ENCODE assay signal across 9 mouse cellular contexts in genomic region chr10:70428121-70428662, GRCm38 (mm10). TPM values are rescaled to one million over a fixed set of nuclear protein-coding genes. Genes with fewer than 3 reads are reported as not detected.
DNase-seq lines count a peak whose midpoint lies in the region; ATAC-seq and TF ChIP-seq lines count a peak whose summit lies in the region.
"Had no signal": no experiment of that assay in that cellular context is flagged by ENCODE, and none has a peak within 500 bp of the region (broad histone marks: within the 10 kb centered on the region; RNA-seq: fewer than 3 reads in every experiment).

No protein-coding gene starts in this region.

- TF ChIP-seq CTCF in liver, adult 2 months (IDR thresholded peaks at IDR 0.05; ENCODE audit: low read depth, low read length), result no peak
- TF ChIP-seq CTCF in liver, postnatal 0 days (IDR thresholded peaks at IDR 0.05; ENCODE audit: low read depth), result no peak

- no peak for TF ChIP-seq POLR2A in liver, adult 2 months (IDR thresholded peaks at IDR 0.05; ENCODE audit: extremely low read depth, insufficient read depth, low read length)

- TF ChIP-seq EP300 in liver, postnatal 0 days (IDR thresholded peaks at IDR 0.05; ENCODE audit: low read depth), result no peak

- H3K4me3 ChIP-seq in liver, adult 2 months (ENCODE audit: insufficient read depth, low read depth, low read length), result no peak overlapping the region
- no peak overlapping the region for H3K4me3 ChIP-seq in liver, postnatal 0 days (ENCODE audit: low read depth, low read length)
- no peak overlapping the region for H3K4me3 ChIP-seq in intestine, embryonic 15.5 days (replicated peaks)
- H3K4me3 ChIP-seq: midbrain, embryonic 12.5 days had no signal

- H3K4me2 ChIP-seq in liver, postnatal 0 days (ENCODE audit: low read depth, low read length), result no peak overlapping the region
- H3K4me2 ChIP-seq in intestine, embryonic 15.5 days (replicated peaks), result no peak overlapping the region
- H3K4me2 ChIP-seq: midbrain, embryonic 12.5 days had no signal

- WGBS in liver, adult 2 months, result 82% methylated on average over 5 of the region's 5 CpGs
- 73% methylated on average over 5 of the region's 5 CpGs for WGBS in liver, postnatal 0 days (ENCODE audit: insufficient replicate concordance)
- 53% methylated on average over 5 of the region's 5 CpGs for WGBS in intestine, embryonic 15.5 days

- peak; percentile 16 for DNase-seq in adrenal gland, postnatal 14 days
- DNase-seq in adrenal gland, adult 2 months, result no peak
- DNase-seq in liver, adult 2 months (ENCODE audit: extremely low read depth, low read depth, low spot score), result peak; percentile 1
- no peak for DNase-seq in liver, postnatal 0 days
- DNase-seq in skeletal muscle tissue, adult 2 months (ENCODE audit: low read depth, low spot score), result peak; percentile 61
- DNase-seq in thymus, postnatal 0 days (ENCODE audit: low spot score), result no peak

- H3K27me3 ChIP-seq in liver, adult 2 months (ENCODE audit: control insufficient read depth, insufficient read depth, low read length), result no peaks in the 10 kb centered on the region
- H3K27me3 ChIP-seq in liver, postnatal 0 days (ENCODE audit: insufficient read depth, low read length), result no peaks in the 10 kb centered on the region
- H3K27me3 ChIP-seq in intestine, embryonic 15.5 days (replicated peaks), result no peaks in the 10 kb centered on the region
- H3K27me3 ChIP-seq: midbrain, embryonic 12.5 days had no signal

- no peak overlapping the region for H3K27ac ChIP-seq in liver, adult 2 months (replicated peaks; ENCODE audit: insufficient read depth, low read depth, low read length)
- H3K27ac ChIP-seq in liver, postnatal 0 days (ENCODE audit: low read depth), result no peak overlapping the region
- H3K27ac ChIP-seq in intestine, embryonic 15.5 days, result peak overlapping the region; percentile 28; the same call in 1 of the 2 replicates
- H3K27ac ChIP-seq: midbrain, embryonic 12.5 days had no signal

- H3K9me3 ChIP-seq in liver, postnatal 0 days (ENCODE audit: low read length), result no peaks in the 10 kb centered on the region
- H3K9me3 ChIP-seq in intestine, embryonic 15.5 days, result no peaks in the 10 kb centered on the region
- H3K9me3 ChIP-seq: midbrain, embryonic 12.5 days had no signal

- no peaks in the 10 kb centered on the region for H3K36me3 ChIP-seq in liver, adult 2 months (ENCODE audit: control insufficient read depth, insufficient read depth, low read length)
- H3K36me3 ChIP-seq in liver, postnatal 0 days (replicated peaks; ENCODE audit: insufficient read depth, low read length), result no peaks in the 10 kb centered on the region
- no peaks in the 10 kb centered on the region for H3K36me3 ChIP-seq in intestine, embryonic 15.5 days
- H3K36me3 ChIP-seq: midbrain, embryonic 12.5 days had no signal

- ATAC-seq in liver, postnatal 0 days, result no peak
- ATAC-seq in intestine, embryonic 15.5 days, result no peak
- no peak for ATAC-seq in inflammation-experienced regulatory T-cells, adult 6 months

- H3K9ac ChIP-seq in liver, adult 2 months (ENCODE audit: low read depth, low read length), result no peak overlapping the region
- H3K9ac ChIP-seq in liver, postnatal 0 days (replicated peaks), result no peak overlapping the region
- no peak overlapping the region for H3K9ac ChIP-seq in intestine, embryonic 15.5 days
- H3K9ac ChIP-seq: midbrain, embryonic 12.5 days had no signal

- no peaks in the 10 kb centered on the region for H3K4me1 ChIP-seq in liver, adult 2 months (ENCODE audit: control insufficient read depth, insufficient read depth, low read length)
- H3K4me1 ChIP-seq in liver, postnatal 0 days (ENCODE audit: insufficient read depth), result no peaks in the 10 kb centered on the region
- H3K4me1 ChIP-seq in intestine, embryonic 15.5 days (replicated peaks), result no peaks in the 10 kb centered on the region
- H3K4me1 ChIP-seq: midbrain, embryonic 12.5 days had no signal

- H3K79me2 ChIP-seq in liver, adult 2 months (ENCODE audit: control insufficient read depth, insufficient read depth, low read length), result no peaks in the 10 kb centered on the region

RNA-seq across cellular contexts. Expression of gene Fam13c, which starts 12.1 kb away (rescaled TPM):
- 14.7 and 17.3 TPM in 2 replicates for total RNA-seq in adrenal gland, postnatal 14 days (2021)
- total RNA-seq in adrenal gland, adult 2 months (2021), result 10 to 100 TPM; 12.8 to 27.5 TPM
- polyA plus RNA-seq in adrenal gland, adult 2 months (2012; rRNA removed), result 5.7 and 6.0 TPM in 2 replicates
- 0.09 and 0.13 TPM in 2 replicates for total RNA-seq in liver, adult 2 months (2014; rRNA removed)
- polyA plus RNA-seq in liver, adult 2 months (2012; rRNA removed), result 0.02 and 0.04 TPM in 2 replicates
- 0.17 and 0.22 TPM in 2 replicates for polyA plus RNA-seq in liver, postnatal 0 days (2015; fragmentation: Nextera tagmentation; extraction: Ambion mirVana)
- 7.3 and 8.0 TPM in 2 replicates for polyA plus RNA-seq in intestine, embryonic 15.5 days (2015; fragmentation: Nextera tagmentation; extraction: Ambion mirVana)
- not detected for polyA plus RNA-seq in inflammation-experienced regulatory T-cells, adult 6 months (2017; shearing (Covaris generic))
- 3.2 and 3.4 TPM in 2 replicates for polyA plus RNA-seq in thymus, postnatal 0 days (2015; fragmentation: Nextera tagmentation; extraction: Ambion mirVana)

Comparison
In these comparisons a context has a peak if more than half of its experiments do, and no peak if none do; other contexts are left out.
1. DNase-seq: peak in adrenal gland, postnatal 14 days (single experiment), liver, adult 2 months (single experiment) and skeletal muscle tissue, adult 2 months (single experiment); none in adrenal gland, adult 2 months (single experiment), liver, postnatal 0 days (single experiment) and thymus, postnatal 0 days (single experiment).